Mouse (Mus musculus) hindbrain, embryonic 15.5 days (tissue): ENCODE data around the gene A930018P22Rik. TPM values are rescaled to one million over a fixed set of nuclear protein-coding genes. Genes with fewer than 3 reads are reported as not detected.

Source experiments
- ATAC-seq: fragments of 200-750 bp; cut with Nextera tagmentation; 2 replicates; pipeline ENCODE4 v1.8.0; 2017; ENCODE audit warnings: low read depth, moderate number of reproducible peaks, moderate TSS enrichment; ENCODE audit not compliant: low FRiP score
- H3K27ac ChIP-seq: fragments of 300-500 bp; sonication (generic); replicated peaks from 2 replicates; pipeline ENCODE4 v1.5.1; 2015; ENCODE audit warnings: mild to moderate bottlenecking, inconsistent platforms
- H3K27me3 ChIP-seq: fragments of 300-500 bp; sonication (generic); 2 replicates; pipeline ENCODE4 v1.6.1; 2015; ENCODE audit warnings: control low read depth, inconsistent platforms
- H3K36me3 ChIP-seq: fragments of 300-500 bp; sonication (generic); 2 replicates; pipeline ENCODE4 v1.6.1; 2015; ENCODE audit warnings: control low read depth, inconsistent platforms
- H3K4me1 ChIP-seq: fragments of 300-500 bp; sonication (generic); replicated peaks from 2 replicates; pipeline ENCODE4 v1.6.1; 2015; ENCODE audit warnings: control low read depth, inconsistent platforms
- H3K4me2 ChIP-seq: fragments of 300-500 bp; sonication (generic); 2 replicates; pipeline ENCODE4 v1.6.1; 2015; ENCODE audit warnings: moderate library complexity, mild to moderate bottlenecking, inconsistent platforms
- H3K4me3 ChIP-seq: fragments of 300-500 bp; sonication (generic); 2 replicates; pipeline ENCODE4 v1.5.1; 2015; ENCODE audit warnings: mild to moderate bottlenecking, inconsistent platforms
- H3K9ac ChIP-seq: fragments of 300-500 bp; sonication (generic); 2 replicates; pipeline ENCODE4 v1.6.1; 2015; ENCODE audit warnings: inconsistent platforms
- H3K9me3 ChIP-seq: fragments of 300-500 bp; sonication (generic); 2 replicates; pipeline ENCODE4 v1.6.1; 2016; ENCODE audit warnings: control low read depth, inconsistent platforms
- WGBS: fragments of 180-500 bp; shearing (Covaris S2); methylation state at CpG from one replicate; pipeline ENCODE4 v1.1.7; 2015; 5-methylcytosine and 5-hydroxymethylcytosine counted together
- polyA plus RNA-seq: library from polyadenylated mRNA; unstranded; fragments of >200 nt; fragmentation: Nextera tagmentation; extraction: Ambion mirVana; gene quantifications from 2 replicates; pipeline ENCODE4 v1.2.1, GENCODE M21; 2015

Gene A930018P22Rik
- polyA plus RNA-seq, 1 experiment from 2014 or later: not detected

DNA sequence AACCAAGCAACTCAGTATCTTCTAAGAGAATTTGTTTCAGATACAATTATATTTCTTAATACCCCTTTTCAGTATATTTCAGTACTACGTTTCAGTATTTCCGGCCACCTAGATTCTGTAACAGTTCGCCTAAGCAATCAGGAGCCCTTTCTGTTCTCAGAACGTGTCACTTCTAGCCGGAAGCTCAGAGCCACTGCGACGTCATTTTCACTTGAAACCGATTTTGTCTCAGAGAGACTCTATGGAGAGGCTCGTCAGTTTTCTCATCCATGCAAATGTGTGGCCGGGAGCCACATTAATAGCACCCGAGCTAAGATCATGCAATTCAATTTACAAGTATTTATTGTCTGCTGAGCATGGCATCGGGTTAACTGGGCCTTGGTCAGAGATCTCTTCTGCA, 21.4 kb downstream of the A930018P22Rik start:
- Histone ChIP-seq H3K9ac (no peak overlapping the region), H3K27me3 (no peaks in the 10 kb centered on the region)

DNA sequence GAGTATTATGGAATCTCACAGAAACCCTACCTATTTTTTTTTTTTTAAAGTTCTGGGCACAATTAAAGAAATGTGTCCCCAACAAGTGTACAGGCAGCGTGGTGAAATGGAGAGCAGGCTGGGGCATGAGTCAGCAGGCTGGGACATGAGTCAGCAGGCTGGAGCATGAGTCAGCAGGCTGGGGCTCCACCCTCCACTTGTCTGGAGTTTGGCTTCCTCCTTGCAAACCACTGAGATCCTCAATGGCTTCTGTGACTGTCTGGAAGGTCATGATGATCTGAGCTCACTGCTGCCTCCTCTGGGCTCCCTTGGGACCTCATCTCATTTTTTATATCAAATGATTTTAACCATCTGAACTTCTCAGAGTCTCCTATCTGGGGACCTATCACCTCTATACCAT, 23.4 kb downstream of the A930018P22Rik start:
- H3K9me3 ChIP-seq: no peaks in the 10 kb centered on the region
- H3K4me3 ChIP-seq: no peak overlapping the region
- H3K4me2 ChIP-seq: no peak overlapping the region

More for the DNA sequence above, 21.4 kb downstream of the A930018P22Rik start:
- no peak for ATAC-seq
- Histone ChIP-seq H3K4me3 (no peak overlapping the region), H3K36me3 (peaks cover 7% of the 10 kb centered on the region; the same call in 1 of the 2 replicates), H3K9me3 (no peaks in the 10 kb centered on the region), H3K27ac (no peak overlapping the region), H3K4me2 (no peak overlapping the region), H3K4me1 (no peaks in the 10 kb centered on the region)
- WGBS: 87% methylated on average over 12 of the region's 12 CpGs

DNA sequence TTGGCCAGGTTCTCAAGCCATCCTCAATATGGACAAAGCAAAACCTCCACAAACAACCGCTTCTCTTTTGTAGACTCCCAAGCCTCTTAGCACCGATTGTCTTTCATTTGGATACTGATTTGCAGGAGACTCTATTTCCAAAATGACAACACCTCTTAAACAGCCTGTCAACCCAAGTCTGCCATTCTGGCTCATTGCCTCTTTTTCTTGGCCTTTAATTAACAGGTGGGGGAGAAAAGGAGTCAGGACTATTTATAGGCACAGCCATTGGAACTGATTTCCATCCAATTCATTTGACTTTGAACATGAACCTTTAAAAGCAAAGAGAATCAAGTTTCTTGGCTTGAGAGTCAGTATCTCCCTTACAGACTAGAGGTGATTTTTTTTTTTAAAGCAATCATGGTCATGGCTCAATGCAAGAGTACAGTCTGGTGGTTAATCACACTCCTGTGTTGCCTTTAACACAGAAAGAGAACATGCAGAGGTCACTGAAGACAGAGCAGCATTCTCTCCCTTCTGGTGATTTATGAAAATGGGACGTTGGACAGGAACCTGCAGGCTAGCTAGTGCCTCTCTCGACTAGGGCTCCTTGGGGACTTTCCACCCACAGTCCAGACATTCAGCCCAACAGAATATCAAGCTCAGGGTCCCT, 25.5 kb downstream of the A930018P22Rik start:
- H3K9me3 ChIP-seq: no peaks in the 10 kb centered on the region
- H3K36me3 ChIP-seq: peaks cover 28% of the 10 kb centered on the region
- no peak for ATAC-seq
- H3K4me1 ChIP-seq: no peaks in the 10 kb centered on the region
- WGBS: 81% methylated on average over 4 of the region's 4 CpGs
- no peak overlapping the region for H3K4me3 ChIP-seq
- H3K27me3 ChIP-seq: no peaks in the 10 kb centered on the region
- H3K9ac ChIP-seq: no peak overlapping the region
- H3K4me2 ChIP-seq: no peak overlapping the region
- no peak overlapping the region for H3K27ac ChIP-seq

More for the DNA sequence above, 23.4 kb downstream of the A930018P22Rik start:
- H3K27me3 ChIP-seq: no peaks in the 10 kb centered on the region
- H3K9ac ChIP-seq: no peak overlapping the region
- no peak for ATAC-seq
- H3K27ac ChIP-seq: no peak overlapping the region
- H3K36me3 ChIP-seq: peaks cover 13% of the 10 kb centered on the region
- 67% methylated on average over 1 of the region's 1 CpGs for whole genome bisulfite sequencing
- no peaks in the 10 kb centered on the region for H3K4me1 ChIP-seq

DNA sequence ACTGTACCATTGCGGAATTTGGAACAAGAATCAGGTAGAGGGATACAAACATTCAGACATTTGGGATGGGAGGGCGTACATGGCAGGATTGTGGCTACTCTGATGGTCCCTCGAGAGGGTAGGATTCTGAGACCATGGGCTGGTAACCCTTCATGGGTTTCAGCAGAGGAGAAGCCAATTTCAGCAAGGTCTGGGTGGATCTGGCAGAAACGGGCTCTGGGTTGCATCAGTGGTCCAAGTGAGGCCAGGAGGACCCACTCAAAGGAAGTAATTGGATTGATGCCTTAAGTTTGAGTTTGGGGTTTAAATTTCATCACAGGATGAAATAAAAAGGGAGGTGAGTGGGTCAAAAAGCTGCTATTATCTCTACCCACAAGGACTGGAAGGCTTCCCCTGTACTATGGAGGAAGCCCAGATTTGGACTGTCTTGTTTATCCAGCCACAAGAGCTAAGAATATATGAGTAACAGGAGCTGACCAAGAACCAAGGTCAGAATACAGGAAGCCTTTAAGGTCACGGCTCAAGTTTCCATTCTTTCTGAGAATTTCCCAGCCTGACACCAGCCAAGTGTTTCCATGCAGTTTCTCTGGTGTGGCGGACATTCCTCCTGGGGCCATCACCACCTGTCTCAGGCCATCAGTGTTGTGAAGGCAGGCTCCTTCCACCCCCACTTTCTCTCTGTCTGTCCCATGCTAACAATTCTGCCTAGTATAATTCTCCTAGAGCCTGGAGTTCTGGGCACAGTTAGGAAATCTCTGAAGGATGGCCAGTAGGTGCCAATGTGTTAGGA, 28.2 kb downstream of the A930018P22Rik start:
- no peaks in the 10 kb centered on the region for H3K4me1 ChIP-seq
- H3K36me3 ChIP-seq: peaks cover 31% of the 10 kb centered on the region
- no peaks in the 10 kb centered on the region for H3K9me3 ChIP-seq
- no peaks in the 10 kb centered on the region for H3K27me3 ChIP-seq
- no peak for ATAC-seq
- H3K4me3 ChIP-seq: no peak overlapping the region
- WGBS: 92% methylated on average over 6 of the region's 6 CpGs
- H3K9ac ChIP-seq: no peak overlapping the region
- H3K27ac ChIP-seq: no peak overlapping the region
- no peak overlapping the region for H3K4me2 ChIP-seq

DNA sequence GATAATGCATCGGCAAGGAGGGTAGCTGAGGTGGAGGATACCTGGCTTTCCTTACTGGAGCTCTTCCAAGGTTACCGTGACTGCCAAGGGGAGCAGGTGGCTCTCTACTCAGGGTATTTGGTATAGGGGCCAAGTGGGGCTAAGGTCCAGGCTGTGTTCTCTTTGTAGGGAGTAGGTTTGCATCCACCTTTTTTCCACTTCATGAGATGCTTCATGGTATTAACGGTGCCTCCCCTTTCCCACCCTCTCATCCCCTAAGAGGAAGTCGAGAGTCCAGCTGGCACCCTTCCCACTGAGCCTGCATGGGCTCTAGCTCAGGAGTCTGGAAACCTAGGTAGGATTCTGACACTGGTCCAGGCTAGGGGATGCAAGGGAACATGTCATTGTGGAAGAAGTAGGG, 30.8 kb downstream of the A930018P22Rik start:
- no peaks in the 10 kb centered on the region for H3K4me1 ChIP-seq

DNA sequence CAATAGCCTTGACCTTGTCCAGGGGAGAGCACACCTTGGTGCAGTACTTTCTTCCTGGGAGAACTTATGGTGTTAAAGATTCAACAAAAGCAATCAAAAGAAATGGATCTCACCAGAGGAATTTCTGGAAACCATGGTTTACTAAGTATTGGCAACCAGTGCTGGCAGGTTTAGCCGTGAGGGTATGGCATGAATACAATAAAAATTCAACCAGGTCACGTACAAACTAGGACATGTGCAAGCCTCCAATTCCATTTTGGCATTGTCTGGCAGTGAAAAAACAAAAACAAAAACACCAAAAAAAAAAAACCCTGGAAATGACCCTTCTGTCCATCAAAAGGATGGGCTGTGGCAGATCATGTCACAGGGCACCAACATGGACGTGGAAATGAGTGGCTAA, 31.3 kb downstream of the A930018P22Rik start:
- no peak overlapping the region for H3K4me3 ChIP-seq
- H3K27ac ChIP-seq: no peak overlapping the region
- peaks cover 25% of the 10 kb centered on the region for H3K36me3 ChIP-seq
- no peak overlapping the region for H3K4me2 ChIP-seq
- H3K9ac ChIP-seq: no peak overlapping the region
- WGBS: 80% methylated on average over 3 of the region's 3 CpGs
- ATAC-seq: no peak
- no peaks in the 10 kb centered on the region for H3K27me3 ChIP-seq
- no peaks in the 10 kb centered on the region for H3K9me3 ChIP-seq
- no peaks in the 10 kb centered on the region for H3K4me1 ChIP-seq

More for the DNA sequence above, 30.8 kb downstream of the A930018P22Rik start:
- H3K36me3 ChIP-seq: peaks cover 25% of the 10 kb centered on the region
- H3K9ac ChIP-seq: no peak overlapping the region
- no peaks in the 10 kb centered on the region for H3K27me3 ChIP-seq
- ATAC-seq: 0 out of 2 replicates have a peak, but pooled peaks have one; percentile 11
- H3K4me3 ChIP-seq: no peak overlapping the region
- 75% methylated on average over 4 of the region's 4 CpGs for WGBS
- no peaks in the 10 kb centered on the region for H3K9me3 ChIP-seq
- H3K4me2 ChIP-seq: no peak overlapping the region
- H3K27ac ChIP-seq: no peak overlapping the region

DNA sequence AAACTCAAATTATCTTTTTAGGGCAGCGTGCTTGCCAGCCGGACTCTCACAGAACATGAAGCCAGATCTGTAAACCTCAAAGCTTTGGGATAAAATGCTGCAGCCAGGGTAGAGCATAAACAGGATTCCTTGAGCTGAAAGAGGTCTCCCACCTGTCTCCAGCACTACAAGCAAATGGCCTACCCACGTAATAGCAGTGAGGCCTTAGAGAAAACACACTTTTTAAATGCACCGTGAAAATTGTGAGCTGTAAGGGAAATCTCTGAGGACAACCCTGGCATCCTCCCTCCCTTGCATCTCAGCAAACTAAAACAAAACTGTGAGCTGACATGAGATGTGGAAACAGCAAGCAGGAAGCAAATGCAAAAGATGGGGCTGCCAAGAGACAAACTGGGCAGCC, 35.3 kb downstream of the A930018P22Rik start:
- Histone ChIP-seq H3K4me3 (no peak overlapping the region), H3K9me3 (no peaks in the 10 kb centered on the region), H3K4me2 (no peak overlapping the region), H3K27ac (no peak overlapping the region), H3K4me1 (no peaks in the 10 kb centered on the region), H3K9ac (no peak overlapping the region), H3K36me3 (0 out of 2 replicates have a peak, but pooled peaks cover 4% of the 10 kb centered on the region), H3K27me3 (no peaks in the 10 kb centered on the region)
- ATAC-seq: no peak
- WGBS: 79% methylated on average over 4 of the region's 4 CpGs

DNA sequence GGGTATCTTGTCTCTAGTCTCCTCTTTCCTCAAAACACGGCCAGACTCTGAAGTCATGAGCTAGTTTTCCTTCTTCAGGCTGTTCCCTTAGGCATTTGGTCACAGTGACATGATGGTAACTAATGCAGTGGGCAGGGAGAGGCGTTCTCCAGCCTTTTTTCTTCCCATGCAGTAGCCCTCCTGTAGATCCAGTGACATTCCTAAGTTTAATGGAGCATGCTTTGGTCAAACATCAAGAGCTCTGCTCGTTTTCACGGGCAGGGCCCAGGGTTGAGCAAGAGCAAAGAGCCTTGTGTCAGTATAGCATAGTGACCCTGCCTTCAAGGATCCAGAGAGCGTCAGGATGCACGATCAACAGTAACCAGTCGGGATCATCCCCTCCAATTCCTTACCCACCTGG, 40.8 kb downstream of the A930018P22Rik start:
- Histone ChIP-seq H3K4me3 (no peak overlapping the region), H3K9me3 (no peaks in the 10 kb centered on the region), H3K9ac (no peak overlapping the region), H3K4me1 (no peaks in the 10 kb centered on the region), H3K27ac (no peak overlapping the region), H3K27me3 (no peaks in the 10 kb centered on the region), H3K36me3 (peaks cover 9% of the 10 kb centered on the region), H3K4me2 (no peak overlapping the region)
- ATAC-seq: no peak
- WGBS: 81% methylated on average over 7 of the region's 7 CpGs

DNA sequence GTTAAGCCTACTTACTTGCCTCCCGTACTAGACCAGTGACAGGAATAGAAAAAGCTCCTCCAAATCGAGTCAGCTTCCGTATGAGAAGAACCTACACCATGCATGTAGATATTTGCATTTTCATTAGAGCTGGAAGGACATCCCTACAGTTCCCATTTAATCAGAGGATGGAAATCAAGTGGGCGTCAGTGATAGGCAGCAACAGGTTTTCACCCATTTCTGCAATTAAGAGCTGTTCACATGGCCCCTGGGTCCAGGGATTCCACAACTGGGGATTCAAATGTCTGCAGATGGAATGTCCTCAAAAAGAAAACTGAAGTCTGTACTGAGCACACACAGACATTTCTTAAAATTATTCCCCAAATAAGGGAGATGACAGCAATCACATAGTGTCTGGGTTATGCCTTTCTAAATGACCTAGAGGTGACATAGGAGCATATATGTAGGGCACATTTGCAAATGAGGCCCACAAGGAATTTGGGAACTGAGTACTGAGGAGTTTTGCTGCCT, 41.5 kb downstream of the A930018P22Rik start:
- WGBS: 87% methylated on average over 4 of the region's 4 CpGs
- ATAC-seq: no peak
- no peak overlapping the region for H3K9ac ChIP-seq

DNA sequence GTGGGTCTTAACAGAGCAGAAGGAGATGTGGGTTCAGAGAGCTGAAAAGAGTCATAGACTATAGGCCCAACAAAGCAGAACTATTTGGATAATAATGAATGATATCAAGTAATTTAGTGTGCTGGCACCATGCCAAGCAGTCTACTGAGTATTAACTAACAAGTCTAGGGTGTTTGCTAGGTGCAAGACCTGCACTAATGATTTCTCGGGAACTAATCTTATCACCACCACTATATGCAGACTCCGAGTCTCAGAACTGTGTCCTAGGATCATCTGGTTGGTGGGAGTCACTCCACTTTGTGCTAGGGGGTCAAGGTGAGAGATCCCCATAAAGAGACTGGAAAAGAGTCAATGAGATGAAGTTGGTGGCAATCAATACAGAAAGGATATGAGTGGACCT, 43.1 kb downstream of the A930018P22Rik start:
- 0 out of 2 replicates have a peak, but pooled peaks cover 4% of the 10 kb centered on the region for H3K4me1 ChIP-seq
- WGBS: 94% methylated on average over 2 of the region's 2 CpGs
- H3K4me2 ChIP-seq: no peak overlapping the region
- H3K9ac ChIP-seq: no peak overlapping the region
- no peak for ATAC-seq
- peaks cover 9% of the 10 kb centered on the region for H3K36me3 ChIP-seq
- no peak overlapping the region for H3K27ac ChIP-seq
- no peaks in the 10 kb centered on the region for H3K9me3 ChIP-seq
- H3K27me3 ChIP-seq: no peaks in the 10 kb centered on the region
- no peak overlapping the region for H3K4me3 ChIP-seq

More for the DNA sequence above, 41.5 kb downstream of the A930018P22Rik start:
- H3K9me3 ChIP-seq: no peaks in the 10 kb centered on the region
- H3K27ac ChIP-seq: no peak overlapping the region
- 0 out of 2 replicates have a peak, but pooled peaks cover 4% of the 10 kb centered on the region for H3K4me1 ChIP-seq
- no peaks in the 10 kb centered on the region for H3K27me3 ChIP-seq
- H3K36me3 ChIP-seq: peaks cover 9% of the 10 kb centered on the region
- no peak overlapping the region for H3K4me2 ChIP-seq
- no peak overlapping the region for H3K4me3 ChIP-seq

DNA sequence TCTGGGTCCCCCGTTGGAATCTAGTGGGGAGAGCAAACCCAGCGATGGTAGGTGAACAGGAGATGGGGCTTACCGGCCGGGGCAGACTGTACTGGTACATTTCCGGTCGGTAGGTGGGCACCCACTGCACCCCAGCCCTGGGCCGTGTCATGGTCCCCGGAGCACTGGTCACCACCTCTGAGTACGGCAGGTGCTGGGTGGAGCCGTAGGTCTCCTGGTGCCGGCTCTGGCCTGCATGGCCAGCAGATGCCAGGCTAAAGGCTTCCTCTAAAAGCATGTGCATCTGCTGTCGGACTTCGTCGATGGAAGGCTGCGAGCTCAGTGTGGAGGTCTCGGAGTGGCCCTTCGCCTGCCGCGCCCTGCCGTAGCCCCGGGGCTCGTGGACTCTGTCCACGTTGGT, 45.2 kb downstream of the A930018P22Rik start:
- Histone ChIP-seq H3K9me3 (no peaks in the 10 kb centered on the region), H3K36me3 (peaks cover 9% of the 10 kb centered on the region), H3K9ac (no peak overlapping the region), H3K4me1 (0 out of 2 replicates have a peak, but pooled peaks cover 4% of the 10 kb centered on the region), H3K27me3 (no peaks in the 10 kb centered on the region), H3K27ac (0 out of 2 replicates have a peak overlapping the region, but pooled peaks have one; percentile 9), H3K4me3 (no peak overlapping the region), H3K4me2 (no peak overlapping the region)
- WGBS: 90% methylated on average over 23 of the region's 23 CpGs
- 0 out of 2 replicates have a peak, but pooled peaks have one; percentile 28 for ATAC-seq
